Mouse (Mus musculus): Measurements from ENCODE around the gene Tpbg.

- TF ChIP-seq POLR2A (IDR thresholded peaks at IDR 0.05; ENCODE audit: low read depth, low read length) = no peak
- no peak for TF ChIP-seq CTCF (IDR thresholded peaks at IDR 0.05; ENCODE audit: extremely low read depth, insufficient read length, insufficient replicate concordance, low read depth, low read length)
Observed at GRCm38 (mm10) chr9:85835521-85836425, 6.4 kb upstream of the Tpbg start.
